Mouse (Mus musculus) cerebellum, adult 2 months (tissue): ENCODE results near the gene Kcng4.

Experiments
- CTCF ChIP-seq: fragments of 200-500 bp; IDR thresholded peaks from 2 replicates; pipeline ENCODE4 v1.5.1; 2011; ENCODE audit warnings: low read depth, mild to moderate bottlenecking, control low read depth, low read length, moderate library complexity, borderline replicate concordance; ENCODE audit not compliant: insufficient read depth
- POLR2A ChIP-seq: fragments of 200-500 bp; IDR thresholded peaks from 2 replicates; pipeline ENCODE4 v1.6.1; 2011; ENCODE audit warnings: low read length, control low read depth, borderline replicate concordance; ENCODE audit not compliant: insufficient read depth

GRCm38 (mm10) chr8:119638261-119638660 is 2.8 kb upstream of the Kcng4 start:
- TF ChIP-seq POLR2A, result no peak
- TF ChIP-seq CTCF, result no peak
